Mouse (Mus musculus): ENCODE measurements around the gene Fmo5. TPM values are rescaled to one million over a fixed set of nuclear protein-coding genes. Genes with fewer than 3 reads are reported as not detected.

Gene Fmo5
- polyA plus RNA-seq, 1 experiment from 2014 or later: 0.66 TPM

- Histone ChIP-seq H3K4me3 (0 out of 2 replicates have a peak overlapping the region, but pooled peaks have one; percentile 1), H3K9ac (replicated peaks) (no peak overlapping the region), H3K27ac (replicated peaks) (no peak overlapping the region), H3K36me3 (no peaks in the 10 kb centered on the region), H3K9me3 (no peaks in the 10 kb centered on the region), H3K4me2 (replicated peaks) (peak overlapping the region; percentile 3; the same call in 1 of the 2 replicates), H3K4me1 (peaks cover 23% of the 10 kb centered on the region), H3K27me3 (peaks cover 14% of the 10 kb centered on the region; the same call in 1 of the 2 replicates)
- 6% methylated on average over 16 of the region's 16 CpGs for WGBS
- ATAC-seq (replicated peaks): no peak
Measured at GRCm38 (mm10) chr3:97683560-97684195, 55.1 kb downstream of the Fmo5 start.

- H3K27me3 ChIP-seq: peaks cover 11% of the 10 kb centered on the region; the same call in 1 of the 2 replicates
- no peaks in the 10 kb centered on the region for H3K9me3 ChIP-seq
- WGBS: 88% methylated on average over 4 of the region's 4 CpGs
- ATAC-seq (replicated peaks): no peak
- H3K36me3 ChIP-seq: no peaks in the 10 kb centered on the region
- no peak overlapping the region for H3K27ac ChIP-seq (replicated peaks)
- no peak overlapping the region for H3K9ac ChIP-seq (replicated peaks)
- H3K4me1 ChIP-seq: peaks cover 13% of the 10 kb centered on the region
- H3K4me2 ChIP-seq (replicated peaks): no peak overlapping the region
- H3K4me3 ChIP-seq: no peak overlapping the region
Measured at GRCm38 (mm10) chr3:97686372-97687117, 57.9 kb downstream of the Fmo5 start.

- 87% methylated on average over 2 of the region's 2 CpGs for WGBS
- Histone ChIP-seq H3K9me3 (no peaks in the 10 kb centered on the region), H3K4me2 (replicated peaks) (no peak overlapping the region), H3K4me3 (no peak overlapping the region), H3K27me3 (no peaks in the 10 kb centered on the region), H3K9ac (replicated peaks) (no peak overlapping the region), H3K36me3 (peaks cover 3% of the 10 kb centered on the region; the same call in 1 of the 2 replicates), H3K4me1 (no peaks in the 10 kb centered on the region), H3K27ac (replicated peaks) (no peak overlapping the region)
- ATAC-seq (replicated peaks): no peak
Measured at GRCm38 (mm10) chr3:97689289-97689688, 60.7 kb downstream of the Fmo5 start.

GRCm38 (mm10) chr3:97690590-97690989 lies 62.0 kb downstream of the Fmo5 start:
- H3K9ac ChIP-seq (replicated peaks): no peak overlapping the region
- H3K27ac ChIP-seq (replicated peaks): no peak overlapping the region
- H3K4me2 ChIP-seq (replicated peaks): no peak overlapping the region
- no peaks in the 10 kb centered on the region for H3K9me3 ChIP-seq
- no peak for ATAC-seq (replicated peaks)
- H3K36me3 ChIP-seq: peaks cover 7% of the 10 kb centered on the region; the same call in 1 of the 2 replicates
- no peaks in the 10 kb centered on the region for H3K27me3 ChIP-seq
- WGBS: 71% methylated on average over 7 of the region's 7 CpGs
- no peak overlapping the region for H3K4me3 ChIP-seq
- H3K4me1 ChIP-seq: no peaks in the 10 kb centered on the region

GRCm38 (mm10) chr3:97691443-97692017 lies 62.9 kb downstream of the Fmo5 start:
- Histone ChIP-seq H3K27ac (replicated peaks) (no peak overlapping the region), H3K9ac (replicated peaks) (no peak overlapping the region), H3K4me1 (no peaks in the 10 kb centered on the region), H3K27me3 (no peaks in the 10 kb centered on the region), H3K36me3 (peaks cover 7% of the 10 kb centered on the region; the same call in 1 of the 2 replicates), H3K4me3 (no peak overlapping the region), H3K4me2 (replicated peaks) (no peak overlapping the region), H3K9me3 (no peaks in the 10 kb centered on the region)
- 52% methylated on average over 12 of the region's 12 CpGs for WGBS
- 0 out of 2 replicates have a peak, but pooled peaks have one; percentile 40 for ATAC-seq (replicated peaks)

GRCm38 (mm10) chr3:97693806-97694205 lies 65.2 kb downstream of the Fmo5 start:
- Histone ChIP-seq H3K4me2 (replicated peaks) (no peak overlapping the region), H3K27ac (replicated peaks) (no peak overlapping the region), H3K36me3 (peaks cover 7% of the 10 kb centered on the region; the same call in 1 of the 2 replicates), H3K4me3 (no peak overlapping the region), H3K4me1 (no peaks in the 10 kb centered on the region), H3K9ac (replicated peaks) (no peak overlapping the region), H3K9me3 (no peaks in the 10 kb centered on the region), H3K27me3 (no peaks in the 10 kb centered on the region)
- ATAC-seq (replicated peaks): no peak
- 89% methylated on average over 6 of the region's 6 CpGs for WGBS

- H3K9me3 ChIP-seq: no peaks in the 10 kb centered on the region
- H3K9ac ChIP-seq (replicated peaks): no peak overlapping the region
- H3K27me3 ChIP-seq: no peaks in the 10 kb centered on the region
- H3K4me3 ChIP-seq: no peak overlapping the region
- 84% methylated on average over 9 of the region's 9 CpGs for WGBS
- ATAC-seq (replicated peaks): no peak
- H3K36me3 ChIP-seq: peaks cover 7% of the 10 kb centered on the region; the same call in 1 of the 2 replicates
- H3K4me2 ChIP-seq (replicated peaks): no peak overlapping the region
- H3K27ac ChIP-seq (replicated peaks): no peak overlapping the region
- H3K4me1 ChIP-seq: no peaks in the 10 kb centered on the region
Measured at GRCm38 (mm10) chr3:97696866-97697265, 68.3 kb downstream of the Fmo5 start.

- Histone ChIP-seq H3K4me3 (no peak overlapping the region), H3K9ac (replicated peaks) (no peak overlapping the region), H3K4me2 (replicated peaks) (no peak overlapping the region), H3K27me3 (no peaks in the 10 kb centered on the region), H3K9me3 (no peaks in the 10 kb centered on the region), H3K36me3 (peaks cover 7% of the 10 kb centered on the region; the same call in 1 of the 2 replicates), H3K4me1 (no peaks in the 10 kb centered on the region), H3K27ac (replicated peaks) (no peak overlapping the region)
- 80% methylated on average over 9 of the region's 9 CpGs for WGBS
- ATAC-seq (replicated peaks): no peak
Measured at GRCm38 (mm10) chr3:97697291-97697690, 68.7 kb downstream of the Fmo5 start.

GRCm38 (mm10) chr3:97699061-97699460 lies 70.5 kb downstream of the Fmo5 start:
- Histone ChIP-seq H3K27ac (replicated peaks) (no peak overlapping the region), H3K4me2 (replicated peaks) (no peak overlapping the region), H3K27me3 (no peaks in the 10 kb centered on the region), H3K4me1 (no peaks in the 10 kb centered on the region), H3K9ac (replicated peaks) (no peak overlapping the region), H3K4me3 (no peak overlapping the region), H3K9me3 (no peaks in the 10 kb centered on the region), H3K36me3 (peaks cover 4% of the 10 kb centered on the region; the same call in 1 of the 2 replicates)
- 79% methylated on average over 3 of the region's 3 CpGs for WGBS
- ATAC-seq (replicated peaks): no peak

GRCm38 (mm10) chr3:97701198-97701597 lies 72.6 kb downstream of the Fmo5 start:
- no peaks in the 10 kb centered on the region for H3K27me3 ChIP-seq
- H3K4me1 ChIP-seq: no peaks in the 10 kb centered on the region
- no peak overlapping the region for H3K4me3 ChIP-seq
- no peak overlapping the region for H3K27ac ChIP-seq (replicated peaks)
- H3K9me3 ChIP-seq: no peaks in the 10 kb centered on the region
- no peak overlapping the region for H3K9ac ChIP-seq (replicated peaks)
- H3K36me3 ChIP-seq: no peaks in the 10 kb centered on the region; the same call in 1 of the 2 replicates
- no peak overlapping the region for H3K4me2 ChIP-seq (replicated peaks)
- ATAC-seq (replicated peaks): no peak
- 76% methylated on average over 3 of the region's 3 CpGs for WGBS

GRCm38 (mm10) chr3:97702448-97703080 lies 74.0 kb downstream of the Fmo5 start:
- no peak overlapping the region for H3K9ac ChIP-seq (replicated peaks)
- H3K4me3 ChIP-seq: no peak overlapping the region
- no peaks in the 10 kb centered on the region for H3K9me3 ChIP-seq
- 94% methylated on average over 11 of the region's 11 CpGs for WGBS
- no peak overlapping the region for H3K27ac ChIP-seq (replicated peaks)
- no peaks in the 10 kb centered on the region; the same call in 1 of the 2 replicates for H3K36me3 ChIP-seq
- H3K4me1 ChIP-seq: no peaks in the 10 kb centered on the region
- no peaks in the 10 kb centered on the region for H3K27me3 ChIP-seq
- ATAC-seq (replicated peaks): no peak
- no peak overlapping the region for H3K4me2 ChIP-seq (replicated peaks)

All from forebrain, embryonic 15.5 days (tissue).